Mouse (Mus musculus): Measurements from ENCODE around the gene Fosl2. TPM values are rescaled to one million over a fixed set of nuclear protein-coding genes. Genes with fewer than 3 reads are reported as not detected.

Fosl2 gene
- total RNA-seq (2023): 100 to 1,000 TPM in 1 of 2 experiments, 10 to 100 TPM in 1; 87.8 to 112 TPM

DNA sequence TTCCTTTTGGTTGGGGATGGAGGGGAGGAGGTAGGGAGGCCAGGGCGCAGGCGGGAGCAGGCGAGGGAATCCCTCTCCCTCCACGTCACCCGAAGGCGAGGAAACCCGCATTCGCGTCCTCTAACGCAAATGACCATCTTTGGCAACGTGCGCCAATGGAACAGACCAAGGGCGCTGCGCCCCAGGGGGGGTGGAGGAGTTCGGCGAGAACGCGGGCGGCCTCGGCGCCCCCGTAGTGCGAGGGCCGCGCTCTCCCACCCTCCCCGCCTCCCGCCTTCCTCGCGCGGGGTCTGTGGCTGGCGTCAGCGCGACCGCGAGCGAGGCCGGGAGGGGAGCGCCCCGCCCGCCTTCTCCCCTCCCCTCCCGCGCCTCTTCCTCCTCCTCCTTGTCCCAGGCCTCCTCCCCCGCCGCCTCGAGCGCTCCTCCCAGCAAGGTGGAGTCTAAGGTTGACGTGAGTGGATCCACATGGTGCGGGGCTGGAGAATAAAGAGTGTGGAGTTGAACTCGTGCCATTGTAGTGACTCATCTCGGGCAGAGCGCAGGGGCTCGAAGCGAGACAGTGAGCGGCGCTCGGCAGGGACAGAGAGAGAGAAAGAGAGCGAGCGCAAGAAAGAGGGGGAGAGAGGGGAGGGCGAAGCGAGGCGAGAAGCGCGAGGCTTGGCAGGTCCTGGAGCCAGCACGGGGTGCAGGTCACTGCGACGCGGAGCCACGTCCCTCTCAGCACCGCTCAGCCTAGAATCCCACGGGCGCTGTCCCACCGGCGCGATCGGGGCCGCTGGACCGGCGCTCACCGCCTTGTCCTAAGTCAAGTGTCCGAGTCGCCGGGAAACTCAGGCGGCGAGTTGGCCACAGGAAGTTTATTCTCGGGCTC is at the start of gene Fosl2:
TSS of gene Fosl2 (plus strand) at position 466 of the 871 bp plus-strand sequence.

Other genes starting within 250 kb of the Fosl2 start
- not detected for gene Plb1, start 96.9 kb downstream of the Fosl2 start, total RNA-seq (2023)